Mouse (Mus musculus): ENCODE results near the gene Lmtk3. TPM values are rescaled to one million over a fixed set of nuclear protein-coding genes. Genes with fewer than 3 reads are reported as not detected.
A peak's percentile ranks its signal among the peaks of the same experiment; 100 is the strongest.

Lmtk3 gene
- 0.18 and 0.48 TPM in 2 replicates for polyA plus RNA-seq (2012; rRNA removed)
- not detected in 2 replicates for polyA plus RNA-seq (2014; fragmentation: Nextera tagmentation; extraction: Ambion mirVana)

DNA sequence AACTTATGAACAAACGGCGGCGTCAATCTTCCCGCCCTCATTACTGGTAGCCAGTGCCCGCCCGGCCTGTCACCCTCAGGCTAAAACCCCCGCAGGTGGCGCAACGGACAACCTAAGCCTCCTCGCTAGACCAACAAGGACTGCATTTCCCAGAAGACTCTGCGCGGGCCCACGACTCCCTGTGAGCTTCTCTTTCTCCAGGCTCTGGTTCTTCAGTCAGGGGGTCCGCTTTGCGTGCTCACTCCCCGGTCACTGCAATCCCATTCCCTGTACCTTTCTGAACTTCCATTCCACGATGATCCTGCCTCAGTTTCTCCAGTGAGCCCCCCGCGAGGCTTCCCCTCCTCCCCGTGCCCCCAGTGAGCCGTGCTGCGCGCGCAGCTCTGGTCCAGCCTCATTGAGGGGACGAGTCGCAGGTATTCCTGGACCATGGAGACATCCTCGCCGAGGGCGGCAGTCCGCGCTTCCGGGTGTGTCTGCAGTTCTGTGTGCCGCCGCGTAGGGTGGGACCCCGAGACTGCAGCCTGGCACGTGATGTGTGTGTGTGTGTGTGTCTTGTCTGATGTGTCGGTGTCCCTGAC is at the start of gene Lmtk3:
Lmtk3 (plus strand) TSS at position 228 of the 581 bp plus-strand sequence.
- H3K9me3 ChIP-seq (ENCODE audit: control insufficient read depth, low read length), result no peaks in the 10 kb centered on the region
- no peaks in the 10 kb centered on the region for H3K36me3 ChIP-seq (replicated peaks; ENCODE audit: control insufficient read depth, insufficient read depth, low read depth)
- no peak for DNase-seq (ENCODE audit: low read depth in 3 of 3, low spot score in 3 of 3)
- TF ChIP-seq CTCF (IDR thresholded peaks at IDR 0.05; ENCODE audit: low read depth) (peak; percentile 40), EP300 (IDR thresholded peaks at IDR 0.05; ENCODE audit: low read depth) (no peak)
- peak within 1 kb of the TSS; percentile 54 for H3K9ac ChIP-seq (replicated peaks)
- 0 out of 2 replicates have a peak, but pooled peaks have one; percentile 40 for ATAC-seq (ENCODE audit: insufficient read depth)
- no peak within 1 kb of the TSS for H3K27ac ChIP-seq
- WGBS (ENCODE audit: insufficient replicate concordance), result 1% methylated on average over 38 of the region's 38 CpGs
- H3K4me1 ChIP-seq (replicated peaks; ENCODE audit: control insufficient read depth in 2 of 2, insufficient read depth in 2 of 2, low read length in 1 of 2), result no peaks in the 10 kb centered on the region
- H3K27me3 ChIP-seq (ENCODE audit: control insufficient read depth, insufficient read depth, low read length), result peaks cover 45% of the 10 kb centered on the region
- peak within 1 kb of the TSS; percentile 58 for H3K4me2 ChIP-seq (ENCODE audit: low read depth)
- peak within 1 kb of the TSS; percentile 53 to 62 for H3K4me3 ChIP-seq (ENCODE audit: insufficient read depth in 1 of 2, low read depth in 2 of 2, low read length in 2 of 2)

DNA sequence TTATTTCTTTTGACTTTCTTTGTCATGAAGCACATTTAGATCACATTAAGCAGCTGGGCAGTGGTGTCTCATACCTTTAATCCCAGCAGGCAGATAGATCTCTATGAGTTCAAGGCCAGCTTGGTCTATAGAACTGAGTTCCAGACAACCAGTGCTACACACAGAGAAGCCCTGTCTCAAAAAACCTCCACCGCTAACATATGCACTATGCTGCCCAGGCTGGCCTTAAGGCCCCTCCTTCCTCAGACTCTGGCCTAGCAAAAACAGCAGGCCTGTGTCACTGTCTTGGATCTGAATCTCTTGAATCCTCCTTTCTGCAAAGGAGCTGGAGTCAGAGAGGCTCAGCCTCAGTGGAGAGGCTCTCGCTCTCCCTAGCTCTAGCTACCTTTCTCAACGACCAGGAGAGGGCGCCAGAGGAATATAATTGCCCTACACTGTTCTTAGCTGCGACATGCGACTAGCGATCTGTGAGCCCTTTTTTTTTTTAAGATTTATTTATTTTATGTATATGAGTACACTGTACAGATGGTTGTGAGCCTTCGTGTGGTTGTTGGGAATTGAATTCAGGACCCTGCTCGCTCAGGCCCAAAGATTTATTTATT is 44.3 kb upstream of the Lmtk3 start:
- TF ChIP-seq CTCF (IDR thresholded peaks at IDR 0.05; ENCODE audit: low read depth) (peak; percentile 87), EP300 (IDR thresholded peaks at IDR 0.05; ENCODE audit: low read depth) (no peak)
- DNase-seq (ENCODE audit: low read depth in 3 of 3, low spot score in 3 of 3) (peak in 1 of 3 experiments; percentile 75), ATAC-seq (ENCODE audit: insufficient read depth) (peak; percentile 58; the same call in 1 of the 2 replicates)
- Histone ChIP-seq H3K36me3 (replicated peaks; ENCODE audit: control insufficient read depth, insufficient read depth, low read depth) (no peaks in the 10 kb centered on the region), H3K4me2 (ENCODE audit: low read depth) (no peak overlapping the region), H3K27ac (no peak overlapping the region), H3K9ac (replicated peaks) (no peak overlapping the region), H3K4me1 (replicated peaks; ENCODE audit: control insufficient read depth in 2 of 2, insufficient read depth in 2 of 2, low read length in 1 of 2) (peaks cover 0 to 4% of the 10 kb centered on the region in 2 experiments; a peak in 2 of 4 replicates), H3K4me3 (ENCODE audit: insufficient read depth in 1 of 2, low read depth in 2 of 2, low read length in 2 of 2) (no peak overlapping the region), H3K9me3 (ENCODE audit: control insufficient read depth, low read length) (no peaks in the 10 kb centered on the region), H3K27me3 (ENCODE audit: control insufficient read depth, insufficient read depth, low read length) (no peaks in the 10 kb centered on the region)
- 6% methylated on average over 9 of the region's 9 CpGs for WGBS (ENCODE audit: insufficient replicate concordance)

DNA sequence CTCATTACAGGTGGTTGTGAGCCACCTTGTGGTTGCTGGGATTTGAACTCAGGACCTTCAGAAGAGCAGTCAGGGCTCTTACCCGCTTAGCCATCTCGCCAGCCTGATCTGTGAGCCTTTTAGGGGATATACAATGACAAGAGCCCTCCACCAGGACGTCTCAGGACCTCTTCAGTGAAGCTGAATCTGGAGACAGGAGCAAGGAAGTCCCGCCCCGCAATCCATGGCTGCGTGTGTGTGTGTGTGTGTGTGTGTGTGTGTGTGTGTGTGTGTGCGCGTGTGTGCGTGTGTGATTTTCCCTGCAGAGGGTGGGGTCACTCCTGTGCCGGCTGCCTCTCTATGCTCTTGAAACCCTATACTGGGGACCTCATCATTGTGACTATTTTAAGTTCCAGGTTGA is 43.7 kb upstream of the Lmtk3 start:
- peaks cover 0 to 4% of the 10 kb centered on the region in 2 experiments; a peak in 2 of 4 replicates for H3K4me1 ChIP-seq (replicated peaks; ENCODE audit: control insufficient read depth in 2 of 2, insufficient read depth in 2 of 2, low read length in 1 of 2)
- no peaks in the 10 kb centered on the region for H3K9me3 ChIP-seq (ENCODE audit: control insufficient read depth, low read length)
- H3K9ac ChIP-seq (replicated peaks), result no peak overlapping the region
- no peak overlapping the region for H3K4me2 ChIP-seq (ENCODE audit: low read depth)
- ATAC-seq (ENCODE audit: insufficient read depth), result no peak
- no peaks in the 10 kb centered on the region for H3K27me3 ChIP-seq (ENCODE audit: control insufficient read depth, insufficient read depth, low read length)
- no peak for DNase-seq (ENCODE audit: low read depth in 3 of 3, low spot score in 3 of 3)
- TF ChIP-seq EP300 (IDR thresholded peaks at IDR 0.05; ENCODE audit: low read depth) (no peak), CTCF (IDR thresholded peaks at IDR 0.05; ENCODE audit: low read depth) (no peak)
- no peak overlapping the region for H3K4me3 ChIP-seq (ENCODE audit: insufficient read depth in 1 of 2, low read depth in 2 of 2, low read length in 2 of 2)
- no peaks in the 10 kb centered on the region for H3K36me3 ChIP-seq (replicated peaks; ENCODE audit: control insufficient read depth, insufficient read depth, low read depth)
- no peak overlapping the region for H3K27ac ChIP-seq
- WGBS (ENCODE audit: insufficient replicate concordance), result 65% methylated on average over 10 of the region's 10 CpGs

DNA sequence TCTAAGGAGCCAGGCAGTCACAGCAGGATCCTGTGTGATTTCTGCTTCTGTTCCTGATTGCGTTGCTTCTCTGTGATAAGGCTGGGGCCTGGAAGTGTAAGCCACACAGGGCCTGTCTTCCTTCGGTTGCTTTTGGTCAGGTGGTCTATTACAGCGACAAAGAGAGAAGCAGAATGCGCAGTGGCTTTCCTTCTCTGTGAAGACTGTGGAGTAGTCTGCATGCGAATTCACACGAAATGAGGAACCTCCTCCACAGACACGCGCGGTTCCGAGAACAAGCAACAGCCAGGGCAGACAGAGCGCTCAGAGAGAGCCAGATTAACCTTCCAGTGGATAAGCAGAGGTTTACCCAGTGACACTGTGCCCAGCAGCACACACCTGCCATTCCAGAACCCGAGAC is 42.2 kb upstream of the Lmtk3 start:
- Histone ChIP-seq H3K9ac (replicated peaks) (no peak overlapping the region), H3K27me3 (ENCODE audit: control insufficient read depth, insufficient read depth, low read length) (no peaks in the 10 kb centered on the region), H3K36me3 (replicated peaks; ENCODE audit: control insufficient read depth, insufficient read depth, low read depth) (no peaks in the 10 kb centered on the region), H3K27ac (no peak overlapping the region), H3K9me3 (ENCODE audit: control insufficient read depth, low read length) (no peaks in the 10 kb centered on the region), H3K4me2 (ENCODE audit: low read depth) (peak overlapping the region; percentile 51; the same call in 1 of the 2 replicates), H3K4me3 (ENCODE audit: insufficient read depth in 1 of 2, low read depth in 2 of 2, low read length in 2 of 2) (no peak overlapping the region), H3K4me1 (replicated peaks; ENCODE audit: control insufficient read depth in 2 of 2, insufficient read depth in 2 of 2, low read length in 1 of 2) (peaks cover 0 to 4% of the 10 kb centered on the region in 2 experiments; a peak in 2 of 4 replicates)
- DNase-seq (ENCODE audit: low read depth in 3 of 3, low spot score in 3 of 3) (no peak), ATAC-seq (ENCODE audit: insufficient read depth) (no peak)
- WGBS (ENCODE audit: insufficient replicate concordance), result 23% methylated on average over 12 of the region's 12 CpGs
- TF ChIP-seq EP300 (IDR thresholded peaks at IDR 0.05; ENCODE audit: low read depth), result no peak
- no peak for TF ChIP-seq CTCF (IDR thresholded peaks at IDR 0.05; ENCODE audit: low read depth)

DNA sequence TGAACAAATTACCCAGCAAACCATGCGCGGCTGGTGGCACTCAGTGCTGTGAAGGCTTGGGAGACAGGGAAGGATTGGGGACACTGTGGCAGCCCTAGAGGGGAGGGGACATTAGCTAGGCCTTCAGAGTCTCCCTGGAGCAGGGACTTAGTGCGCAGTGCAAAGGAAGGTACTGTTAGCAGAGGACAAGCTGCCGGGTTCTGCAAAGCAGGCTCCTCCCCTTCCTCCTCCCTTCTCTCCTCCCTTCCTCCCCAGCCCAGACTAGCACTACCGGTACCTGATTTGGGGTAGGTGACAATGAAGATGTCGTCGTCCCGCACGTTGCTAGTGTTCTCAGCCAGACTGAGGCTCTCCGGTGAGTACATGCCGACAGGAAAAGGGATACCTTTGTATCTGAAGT is 41.8 kb upstream of the Lmtk3 start:
- H3K4me3 ChIP-seq (ENCODE audit: insufficient read depth in 1 of 2, low read depth in 2 of 2, low read length in 2 of 2), result peak overlapping the region; percentile 6 to 43; a peak in 2 of 4 replicates
- no peak overlapping the region for H3K9ac ChIP-seq (replicated peaks)
- WGBS (ENCODE audit: insufficient replicate concordance), result 27% methylated on average over 11 of the region's 11 CpGs
- no peaks in the 10 kb centered on the region for H3K9me3 ChIP-seq (ENCODE audit: control insufficient read depth, low read length)
- ATAC-seq (ENCODE audit: insufficient read depth), result peak; percentile 45; the same call in 1 of the 2 replicates
- H3K27ac ChIP-seq, result no peak overlapping the region
- H3K4me2 ChIP-seq (ENCODE audit: low read depth), result peak overlapping the region; percentile 51
- H3K4me1 ChIP-seq (replicated peaks; ENCODE audit: control insufficient read depth in 2 of 2, insufficient read depth in 2 of 2, low read length in 1 of 2), result peaks cover 0 to 4% of the 10 kb centered on the region in 2 experiments; a peak in 2 of 4 replicates
- no peak for DNase-seq (ENCODE audit: low read depth in 3 of 3, low spot score in 3 of 3)
- no peak for TF ChIP-seq EP300 (IDR thresholded peaks at IDR 0.05; ENCODE audit: low read depth)
- TF ChIP-seq CTCF (IDR thresholded peaks at IDR 0.05; ENCODE audit: low read depth), result no peak
- H3K36me3 ChIP-seq (replicated peaks; ENCODE audit: control insufficient read depth, insufficient read depth, low read depth), result no peaks in the 10 kb centered on the region
- H3K27me3 ChIP-seq (ENCODE audit: control insufficient read depth, insufficient read depth, low read length), result no peaks in the 10 kb centered on the region
